Mouse (Mus musculus) spleen, embryonic (tissue): ENCODE measurements around the gene Phyhd1.

Experiments
- CTCF ChIA-PET: fragments of 350-600 bp; sonication (Branson Sonifier 250); formaldehyde crosslinking; loops from one replicate; lab custom pipeline; 2022; lab: Charles Lee

The Phyhd1 gene

GRCm38 (mm10) chr2:30281651-30282050 is 15.6 kb downstream of the Phyhd1 start:
- CTCF ChIA-PET, result interaction anchor here (0.7 kb wide), 1 partner anchor 360 kb away, joined by 5 read pairs; no protein-coding TSS in a partner anchor

DNA sequence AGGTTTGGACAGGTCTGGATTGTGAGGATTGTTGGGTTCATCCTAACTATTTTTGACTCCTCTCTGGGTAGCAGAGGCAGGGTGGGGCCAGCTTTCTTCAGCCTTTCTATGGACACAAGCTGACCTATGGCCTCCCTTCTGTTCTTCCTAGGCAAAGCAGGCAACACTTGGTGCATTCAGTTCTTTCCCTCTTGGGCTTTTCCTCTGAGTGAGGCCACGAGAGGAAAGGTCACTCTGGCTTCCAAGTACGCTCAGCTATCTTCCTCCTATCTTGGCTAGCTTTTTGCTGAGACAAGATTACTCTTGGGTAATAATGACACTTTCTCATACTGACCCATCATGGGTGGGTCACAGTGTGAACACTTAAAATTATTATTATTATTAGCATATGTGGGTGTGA is 17.2 kb downstream of the Phyhd1 start:
- CTCF ChIA-PET, result no interaction called here

DNA sequence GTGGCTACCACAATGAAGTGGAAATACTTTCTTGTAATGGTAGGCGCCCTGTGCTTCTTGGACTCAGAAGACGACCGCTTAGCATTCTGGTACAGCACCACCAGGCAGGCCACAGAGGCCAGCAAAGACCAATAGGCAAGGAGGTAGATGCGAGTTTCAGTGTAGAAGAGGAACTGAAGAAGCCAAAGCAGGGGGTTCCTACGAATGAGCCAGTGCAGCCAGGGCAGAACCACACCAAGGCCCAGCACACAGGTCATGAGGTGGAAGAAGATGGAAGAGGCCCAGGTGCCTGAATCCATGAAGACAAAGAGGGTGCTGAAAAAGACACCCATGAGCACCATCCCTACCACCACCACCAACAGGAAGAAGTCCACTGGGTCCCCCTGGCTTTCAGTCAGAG is 19.0 kb downstream of the Phyhd1 start:
- CTCF ChIA-PET, result no interaction called here

- CTCF ChIA-PET, result no interaction called here
Measured at GRCm38 (mm10) chr2:30285416-30286181, 19.6 kb downstream of the Phyhd1 start.

DNA sequence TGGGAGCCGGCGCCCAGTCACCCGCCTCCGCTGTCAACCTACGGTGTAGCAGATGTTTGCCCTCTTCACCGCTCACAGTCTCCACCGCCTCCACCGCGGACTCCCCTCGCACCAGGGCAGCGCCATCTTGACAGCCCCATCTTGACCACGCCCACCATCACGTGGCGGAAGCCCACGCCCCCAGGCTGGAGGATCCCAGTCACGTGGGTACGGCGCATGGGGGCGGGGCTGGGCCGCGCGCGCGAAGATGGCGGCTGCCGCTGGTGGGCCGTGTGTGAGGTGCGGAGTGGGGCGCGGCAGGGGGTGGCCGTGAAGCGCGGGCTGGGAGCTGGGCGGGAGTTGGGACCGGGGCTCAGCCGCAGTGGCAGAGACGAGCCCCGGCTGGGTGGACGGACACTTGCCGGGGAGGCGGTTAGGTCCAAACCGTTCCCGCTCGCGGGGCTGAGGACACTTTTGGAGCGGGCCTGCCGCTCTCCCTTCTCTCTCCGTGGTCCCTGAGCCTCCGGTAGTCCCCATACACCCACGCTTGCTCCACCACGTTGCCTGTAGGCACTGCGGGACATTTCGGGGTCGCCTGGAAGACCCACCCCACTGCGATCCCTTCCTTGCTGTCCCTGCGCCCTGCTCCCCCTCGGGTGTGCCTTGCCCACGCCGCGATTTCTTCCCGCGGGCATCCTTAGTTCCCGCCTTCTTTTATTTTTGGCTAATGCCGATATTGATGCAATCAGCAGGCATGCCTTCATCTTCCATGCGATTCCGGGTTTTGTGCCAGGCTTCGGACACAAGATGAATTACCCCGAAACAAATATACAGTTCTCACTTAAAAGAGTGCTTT is 20.4 kb downstream of the Phyhd1 start, which contains the start of the genes Dolk and Nup188:
Gene Dolk (minus strand): TSS at position 143 of the 835 bp plus-strand sequence.
Gene Nup188 (plus strand): TSS at position 206 of the 835 bp plus-strand sequence.
- CTCF ChIA-PET, result no interaction called here

GRCm38 (mm10) chr2:30287027-30287373 is 21.0 kb downstream of the Phyhd1 start:
- CTCF ChIA-PET, result no interaction called here

GRCm38 (mm10) chr2:30299525-30299924 is 33.5 kb downstream of the Phyhd1 start:
- CTCF ChIA-PET, result no interaction called here

- CTCF ChIA-PET, result no interaction called here
Measured at GRCm38 (mm10) chr2:30299966-30300365, 34.0 kb downstream of the Phyhd1 start.

GRCm38 (mm10) chr2:30306087-30306486 is 40.1 kb downstream of the Phyhd1 start:
- CTCF ChIA-PET, result no interaction called here

DNA sequence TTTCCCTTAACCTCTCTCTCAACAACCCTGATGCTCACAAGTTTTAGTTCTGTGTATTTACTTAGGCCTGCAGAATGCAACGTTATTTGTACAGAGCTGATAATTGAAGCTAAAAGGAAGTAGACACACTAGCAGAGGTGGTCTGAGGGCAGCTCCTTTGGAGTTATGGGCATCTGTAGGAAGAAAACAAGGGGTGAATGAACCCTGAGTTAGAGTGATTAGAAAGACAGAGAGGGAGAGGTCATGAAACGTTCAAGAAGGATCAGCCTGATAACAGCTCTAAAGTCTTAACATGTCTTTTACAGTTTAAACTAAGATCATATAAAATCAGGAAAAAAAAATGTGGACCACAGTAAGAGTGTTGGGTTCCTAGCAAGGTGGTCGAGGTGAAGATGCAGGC is 43.3 kb downstream of the Phyhd1 start:
- CTCF ChIA-PET, result no interaction called here

DNA sequence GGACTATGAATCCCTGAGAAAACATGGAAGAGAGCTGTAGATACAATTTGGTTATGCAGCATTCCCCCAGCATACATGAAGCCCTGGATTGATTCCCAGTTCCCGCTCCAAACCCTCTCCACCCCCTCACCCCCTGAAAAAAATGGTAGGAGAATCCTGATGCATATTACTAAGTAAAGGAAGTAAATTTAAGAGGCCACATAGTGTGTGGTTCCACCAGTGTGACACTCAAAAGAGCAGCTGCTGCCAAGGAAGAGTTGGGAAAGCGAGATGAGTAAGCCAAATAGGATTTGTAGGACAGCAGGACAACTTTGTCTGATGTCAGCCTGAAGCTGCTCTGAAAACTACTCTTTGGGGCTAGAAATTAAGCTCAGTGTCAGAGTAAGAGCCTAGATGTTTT is 45.5 kb downstream of the Phyhd1 start:
- CTCF ChIA-PET, result no interaction called here

DNA sequence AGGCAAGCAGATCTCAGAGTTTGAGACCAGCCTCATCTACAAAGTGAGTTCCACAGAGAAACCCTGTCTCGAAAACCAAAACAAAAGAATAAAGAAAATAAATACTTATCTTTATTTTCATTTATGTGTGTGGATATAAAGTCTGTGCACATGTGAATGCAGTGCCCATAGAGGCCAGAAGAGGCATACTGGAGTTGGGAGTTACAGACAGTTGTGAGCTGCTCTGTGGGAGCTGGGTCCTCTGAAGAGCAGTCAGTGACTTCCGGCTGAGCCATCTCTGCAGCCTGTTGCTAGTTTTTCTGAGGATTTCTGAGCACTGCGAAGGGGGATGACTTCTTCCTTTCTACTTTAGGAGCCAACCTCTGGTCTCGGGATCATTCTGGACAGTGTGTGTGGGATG is 50.1 kb downstream of the Phyhd1 start:
- CTCF ChIA-PET, result no interaction called here

- CTCF ChIA-PET, result no interaction called here
Measured at GRCm38 (mm10) chr2:30316955-30317354, 51.0 kb downstream of the Phyhd1 start.

DNA sequence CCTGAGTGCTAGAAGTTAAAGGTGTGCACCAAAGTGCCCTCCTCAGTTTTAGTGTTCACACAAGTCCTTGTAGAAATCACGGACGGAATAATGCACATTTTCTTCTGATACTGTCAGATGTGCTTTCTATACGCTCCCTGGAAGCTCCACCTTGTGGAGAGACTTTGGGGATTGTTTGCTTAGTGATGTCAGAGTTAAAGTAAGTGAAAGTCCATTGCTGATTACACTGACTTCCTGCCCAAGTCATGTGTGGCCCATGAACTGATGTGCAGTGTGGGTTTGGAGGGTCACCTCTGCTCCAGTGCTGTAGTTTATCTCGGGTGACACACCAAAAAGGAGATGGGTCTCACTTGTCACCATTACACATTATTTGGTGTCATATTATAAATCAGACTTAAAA is 53.3 kb downstream of the Phyhd1 start:
- CTCF ChIA-PET, result no interaction called here

DNA sequence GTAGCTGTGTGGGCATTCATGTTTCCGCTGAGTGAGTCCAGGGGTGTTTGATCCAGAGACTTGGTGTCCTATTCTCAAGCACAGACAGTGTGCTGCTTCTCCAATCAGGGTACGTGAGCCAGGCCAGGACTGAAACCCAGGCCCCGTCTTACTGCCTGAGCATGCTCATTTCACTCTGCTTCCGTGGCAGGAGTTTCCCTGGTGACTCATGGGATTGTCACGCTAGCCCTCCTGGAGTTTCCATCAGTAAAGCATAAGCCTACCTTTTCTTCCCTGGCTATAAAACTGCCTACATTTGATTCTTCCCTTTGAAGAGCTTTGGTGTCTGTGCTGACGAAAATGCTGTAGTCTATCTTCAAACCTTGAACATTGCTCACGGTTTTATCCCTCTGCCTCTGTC is 57.1 kb downstream of the Phyhd1 start:
- CTCF ChIA-PET, result no interaction called here

DNA sequence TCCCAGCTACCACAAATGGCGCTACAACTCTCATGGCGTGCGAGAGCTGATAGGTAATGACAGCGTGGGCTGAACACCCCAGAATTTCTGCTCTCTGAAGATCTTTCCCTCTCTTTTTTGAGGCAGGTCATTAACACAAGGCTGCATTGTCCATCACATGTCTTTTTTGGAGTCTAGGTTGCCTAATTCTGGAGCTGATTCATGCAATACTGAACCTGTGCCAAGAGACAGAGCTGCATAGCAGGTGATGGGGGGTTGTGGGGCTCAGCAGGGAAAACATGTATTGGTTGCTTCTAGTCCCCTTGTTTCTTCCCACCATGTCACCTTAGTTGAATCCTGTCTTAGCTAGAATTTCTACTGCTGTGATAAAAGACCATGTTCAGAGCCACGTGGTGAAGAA is 59.3 kb downstream of the Phyhd1 start:
- CTCF ChIA-PET, result no interaction called here

- CTCF ChIA-PET, result no interaction called here
Measured at GRCm38 (mm10) chr2:30327276-30327675, 61.3 kb downstream of the Phyhd1 start.

DNA sequence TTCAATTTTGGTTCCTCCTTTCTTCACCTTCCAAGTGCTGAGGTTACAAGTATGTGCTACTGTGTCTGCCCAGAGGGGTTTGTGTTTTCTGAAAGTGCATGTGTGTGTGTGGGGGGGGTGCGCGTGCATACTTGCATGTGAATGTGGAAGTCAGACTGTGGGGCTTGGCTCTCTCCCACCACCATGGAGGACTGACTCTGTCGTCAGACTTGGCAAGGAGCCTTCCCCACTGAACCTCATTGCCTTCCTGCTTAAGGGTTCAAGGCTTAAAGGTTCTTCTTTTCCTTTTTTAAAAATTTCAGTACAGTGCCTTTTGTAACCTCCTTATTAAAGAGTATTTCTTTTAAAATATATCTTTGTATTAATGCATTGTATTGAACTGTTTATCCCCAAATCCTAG is 62.8 kb downstream of the Phyhd1 start:
- CTCF ChIA-PET, result no interaction called here
